Mouse (Mus musculus) forebrain, postnatal 0 days (tissue): ENCODE data around the gene Gipc1. TPM values are rescaled to one million over a fixed set of nuclear protein-coding genes. Genes with fewer than 3 reads are reported as not detected.
A peak's percentile ranks its signal among the peaks of the same experiment; 100 is the strongest.

ENCODE experiments used
- ATAC-seq: fragments of 200-750 bp; cut with Nextera tagmentation; 2 replicates; pipeline ENCODE4 v1.8.0; 2017; ENCODE audit warnings: mild to moderate bottlenecking, moderate library complexity
- DNase-seq: peaks from one replicate; pipeline ENCODE4 v3.0.0-alpha.2; 2015
- H3K27ac ChIP-seq: fragments of 300-500 bp; sonication (generic); 2 replicates; pipeline ENCODE4 v1.5.1; 2014; ENCODE audit warnings: low read depth, mild to moderate bottlenecking, antibody characterized with exemption, low read length, moderate library complexity, mixed read lengths
- H3K27me3 ChIP-seq: fragments of 300-500 bp; sonication (generic); 2 replicates; pipeline ENCODE4 v1.6.1; 2014; ENCODE audit warnings: mild to moderate bottlenecking, low read length, mixed read lengths; ENCODE audit not compliant: insufficient read depth
- H3K36me3 ChIP-seq: fragments of 300-500 bp; sonication (generic); 2 replicates; pipeline ENCODE4 v1.6.1; 2014; ENCODE audit warnings: mild to moderate bottlenecking, moderate library complexity; ENCODE audit not compliant: insufficient read depth
- H3K4me1 ChIP-seq: fragments of 300-500 bp; sonication (generic); 2 replicates; pipeline ENCODE4 v1.6.1; 2014; ENCODE audit warnings: antibody characterized with exemption; ENCODE audit not compliant: insufficient read depth
- H3K4me2 ChIP-seq: fragments of 300-500 bp; sonication (generic); 2 replicates; pipeline ENCODE4 v1.6.1; 2014; ENCODE audit warnings: low read depth, mild to moderate bottlenecking, moderate library complexity
- H3K4me3 ChIP-seq: fragments of 300-500 bp; sonication (generic); 2 replicates; pipeline ENCODE4 v1.5.1; 2014; ENCODE audit warnings: low read depth, low read length, mixed read lengths
- H3K9ac ChIP-seq: fragments of 300-500 bp; sonication (generic); 2 replicates; pipeline ENCODE4 v1.6.1; 2014; ENCODE audit warnings: mild to moderate bottlenecking
- H3K9me3 ChIP-seq: fragments of 300-500 bp; sonication (generic); 2 replicates; pipeline ENCODE4 v1.6.1; 2016; ENCODE audit warnings: low read length
- CTCF ChIP-seq: sonication (generic); IDR thresholded peaks from 2 replicates; pipeline ENCODE4 v1.5.1; 2016; ENCODE audit warnings: antibody characterized with exemption, control low read depth, low read depth
- WGBS: fragments of 180-500 bp; shearing (Covaris S2); extraction: QIAGEN DNeasy Blood & Tissue Kit; methylation state at CpG from one replicate; pipeline ENCODE4 v1.1.7; 2014; 5-methylcytosine and 5-hydroxymethylcytosine counted together
- polyA plus RNA-seq: library from polyadenylated mRNA; unstranded; fragments of >200 nt; fragmentation: Nextera tagmentation; extraction: Ambion mirVana; gene quantifications from 2 replicates; pipeline ENCODE4 v1.2.1, GENCODE M21; 2015
- total RNA-seq: library from RNA; depleted of rRNA; stranded (reverse); fragments of >200 nt; gene quantifications from 2 replicates; pipeline ENCODE4 v1.2.3, GENCODE M21; 2014; rRNA removed

The Gipc1 gene
- total RNA-seq (77.8 and 85.3 TPM in 2 replicates), polyA plus RNA-seq (119 and 135 TPM in 2 replicates)

DNA sequence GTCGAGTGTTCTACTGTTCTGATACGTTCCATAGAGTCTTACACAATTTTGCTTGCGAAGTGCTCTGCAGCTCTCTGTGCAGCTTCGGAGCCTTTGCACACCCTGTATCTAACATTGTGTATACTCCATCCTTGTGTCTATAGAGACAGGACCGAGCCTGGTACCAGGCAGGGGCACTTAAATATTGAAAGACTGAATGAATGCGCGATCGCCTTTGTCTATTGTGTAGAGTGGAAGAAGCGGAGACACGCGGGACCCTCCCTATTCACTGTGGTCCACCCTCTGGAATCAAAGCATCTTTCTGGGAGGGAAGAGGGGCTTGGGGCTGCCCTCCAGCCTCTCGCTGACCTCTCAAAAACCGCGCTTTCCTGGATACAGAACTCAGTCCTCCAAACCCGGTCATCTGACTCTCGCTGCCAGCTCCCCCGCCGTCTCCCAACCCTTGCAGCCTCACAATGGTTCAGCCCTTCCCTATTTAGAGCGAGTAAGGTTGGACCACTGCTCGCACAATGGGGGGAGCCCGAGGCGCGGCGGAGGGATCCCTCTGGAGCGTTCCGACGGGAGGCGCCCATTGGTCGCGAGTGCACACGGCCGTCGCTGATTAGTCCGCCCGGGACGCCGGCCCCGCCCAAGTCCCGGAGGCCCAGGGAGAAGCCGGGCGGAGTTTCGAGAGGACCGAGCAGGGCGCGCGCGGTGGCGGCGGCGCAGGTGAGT is at the start of gene Gipc1:
Gipc1 (plus strand) TSS at position 648 of the 714 bp plus-strand sequence.
- Histone ChIP-seq H3K4me3 (peak within 1 kb of the TSS; percentile 72), H3K4me1 (peaks cover 11% of the 10 kb centered on the region), H3K36me3 (0 out of 2 replicates have a peak, but pooled peaks cover 4% of the 10 kb centered on the region), H3K9me3 (no peaks in the 10 kb centered on the region), H3K27ac (peak within 1 kb of the TSS; percentile 92), H3K27me3 (no peaks in the 10 kb centered on the region), H3K4me2 (peak within 1 kb of the TSS; percentile 93), H3K9ac (peak within 1 kb of the TSS; percentile 71)
- TF ChIP-seq CTCF, result 0 out of 2 replicates have a peak, but pooled peaks have one; percentile 10
- DNase-seq (peak; percentile 99), ATAC-seq (peak; percentile 98)
- 7% methylated on average over 42 of the region's 50 CpGs for WGBS

DNA sequence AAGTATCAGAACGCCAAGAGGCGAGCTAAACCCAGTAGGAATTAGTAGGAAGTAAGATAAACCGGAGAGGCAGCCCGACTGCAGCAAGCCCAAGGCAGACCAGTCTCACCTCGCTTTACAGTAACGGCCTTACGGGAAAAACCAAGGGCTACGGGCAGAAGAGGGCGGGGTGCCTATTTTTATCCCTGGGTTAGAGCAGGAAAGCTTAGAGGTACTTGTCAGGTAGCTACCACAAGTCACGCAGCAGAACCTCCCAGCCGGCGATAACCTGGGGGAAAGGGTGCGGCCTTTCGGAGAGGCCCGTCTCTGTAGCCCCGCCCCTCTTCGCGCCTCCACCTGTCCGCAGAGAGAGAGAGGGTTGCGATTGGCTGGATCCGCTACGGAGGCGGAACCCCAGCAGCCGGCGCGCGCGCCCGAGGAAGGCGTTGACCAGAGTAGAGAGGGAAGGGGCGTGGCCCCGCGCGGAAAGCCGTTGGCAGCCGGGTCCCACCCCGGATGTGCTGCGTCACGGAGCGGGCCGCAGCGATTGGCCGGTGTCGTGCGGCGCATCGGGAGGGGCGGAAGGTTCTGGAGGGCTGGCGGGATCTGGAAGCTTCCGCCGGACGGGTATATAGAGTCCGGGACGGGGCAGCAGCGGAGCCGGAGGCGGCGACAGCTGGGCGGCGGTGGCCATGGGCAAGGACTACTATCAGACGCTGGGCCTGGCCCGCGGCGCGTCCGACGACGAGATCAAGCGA is 44.6 kb upstream of the Gipc1 start, which contains the start of the genes Tecr and Dnajb1:
Tecr (minus strand) TSS at position 311 of the 737 bp plus-strand sequence.
Dnajb1 (plus strand) TSS at position 533 of the 737 bp plus-strand sequence.
- ATAC-seq, result peak; percentile 98
- Histone ChIP-seq H3K9me3 (no peaks in the 10 kb centered on the region), H3K4me3 (peak within 1 kb of the TSS; percentile 83), H3K27ac (peak within 1 kb of the TSS; percentile 97), H3K36me3 (peaks cover 32% of the 10 kb centered on the region), H3K4me1 (peaks cover 7% of the 10 kb centered on the region), H3K27me3 (no peaks in the 10 kb centered on the region), H3K9ac (peak within 1 kb of the TSS; percentile 68), H3K4me2 (peak within 1 kb of the TSS; percentile 63)
- TF ChIP-seq CTCF, result no peak
- 2% methylated on average over 69 of the region's 69 CpGs for WGBS
- peak; percentile 99 for DNase-seq

DNA sequence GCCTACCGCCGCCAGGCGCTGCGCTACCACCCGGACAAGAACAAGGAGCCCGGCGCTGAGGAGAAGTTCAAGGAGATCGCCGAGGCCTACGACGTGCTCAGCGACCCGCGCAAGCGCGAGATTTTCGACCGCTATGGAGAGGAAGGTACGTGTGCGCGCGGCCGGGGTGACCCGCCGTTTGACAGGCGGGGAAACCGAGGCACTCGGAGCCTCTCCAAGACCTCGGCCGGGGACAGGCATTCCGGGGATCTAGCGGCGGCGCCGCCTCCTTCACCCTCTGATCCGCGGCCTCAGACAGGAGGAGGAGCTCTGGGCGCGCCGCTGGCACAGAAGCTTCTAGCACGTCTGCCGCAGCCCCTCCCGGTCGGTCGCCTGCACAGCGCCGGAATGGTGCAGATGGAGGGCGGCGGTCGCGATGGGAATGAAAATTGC is 44.1 kb upstream of the Gipc1 start:
- 3% methylated on average over 51 of the region's 51 CpGs for WGBS
- H3K27ac ChIP-seq, result peak overlapping the region; percentile 97
- peak overlapping the region; percentile 83 for H3K4me3 ChIP-seq
- peak; percentile 24; the same call in 1 of the 2 replicates for TF ChIP-seq CTCF
- H3K4me2 ChIP-seq, result peak overlapping the region; percentile 63
- H3K9ac ChIP-seq, result peak overlapping the region; percentile 68
- peaks cover 7% of the 10 kb centered on the region for H3K4me1 ChIP-seq
- DNase-seq, result no peak
- ATAC-seq, result peak; percentile 80
- H3K9me3 ChIP-seq, result no peaks in the 10 kb centered on the region
- peaks cover 37% of the 10 kb centered on the region for H3K36me3 ChIP-seq
- H3K27me3 ChIP-seq, result no peaks in the 10 kb centered on the region

DNA sequence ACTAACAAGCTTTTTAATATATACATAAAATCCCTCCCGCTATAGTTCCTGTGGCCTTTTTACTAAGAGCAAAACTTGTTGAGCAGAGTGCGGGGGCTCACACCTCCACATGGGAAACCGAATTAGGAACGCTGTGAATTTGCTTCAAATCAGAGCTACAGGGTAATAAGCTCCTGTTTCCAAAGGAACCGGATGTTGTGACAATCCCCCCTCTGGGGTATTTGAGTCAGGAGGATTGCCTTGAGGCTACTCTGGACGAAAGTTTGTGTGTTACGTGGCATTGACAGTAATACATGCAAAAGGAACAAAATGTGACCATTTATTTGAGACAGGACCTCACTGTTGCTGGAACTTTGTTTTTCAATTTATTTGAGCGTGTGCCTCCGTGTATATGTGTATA is 43.4 kb upstream of the Gipc1 start:
- DNase-seq (no peak), ATAC-seq (no peak)
- no peaks in the 10 kb centered on the region for H3K27me3 ChIP-seq
- TF ChIP-seq CTCF, result no peak
- H3K36me3 ChIP-seq, result peaks cover 42% of the 10 kb centered on the region
- H3K9me3 ChIP-seq, result no peaks in the 10 kb centered on the region
- H3K4me2 ChIP-seq, result peak overlapping the region; percentile 63
- H3K27ac ChIP-seq, result no peak overlapping the region
- peaks cover 7% of the 10 kb centered on the region for H3K4me1 ChIP-seq
- 29% methylated on average over 9 of the region's 9 CpGs for WGBS
- H3K9ac ChIP-seq, result peak overlapping the region; percentile 68
- H3K4me3 ChIP-seq, result peak overlapping the region; percentile 83

DNA sequence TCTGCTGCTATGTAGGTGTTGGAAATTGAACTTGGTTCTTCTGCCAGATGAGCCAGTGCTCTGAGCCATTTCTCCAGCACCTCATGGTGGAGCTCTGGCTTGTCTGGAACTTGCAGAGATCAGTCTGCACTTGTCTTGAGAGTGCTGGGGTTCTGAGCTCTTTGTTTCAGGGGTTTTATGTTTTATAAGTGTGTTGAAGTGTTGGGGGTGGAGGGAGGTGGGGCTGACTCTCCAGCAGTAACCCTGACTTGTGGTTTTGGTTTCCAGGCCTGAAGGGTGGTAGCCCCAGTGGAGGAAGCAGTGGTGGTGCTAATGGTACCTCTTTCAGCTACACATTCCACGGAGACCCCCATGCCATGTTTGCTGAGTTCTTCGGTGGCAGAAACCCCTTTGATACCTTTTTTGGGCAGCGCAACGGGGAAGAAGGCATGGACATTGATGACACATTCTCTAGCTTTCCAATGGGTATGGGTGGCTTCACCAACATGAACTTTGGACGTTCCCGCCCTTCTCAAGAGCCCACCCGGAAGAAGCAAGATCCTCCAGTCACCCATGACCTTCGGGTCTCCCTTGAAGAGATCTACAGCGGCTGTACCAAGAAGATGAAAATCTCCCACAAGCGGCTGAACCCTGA is 42.8 kb upstream of the Gipc1 start:
- 94% methylated on average over 10 of the region's 10 CpGs for WGBS
- no peak for ATAC-seq
- Histone ChIP-seq H3K9ac (peak overlapping the region; percentile 68), H3K36me3 (peaks cover 46% of the 10 kb centered on the region), H3K27me3 (no peaks in the 10 kb centered on the region), H3K4me1 (peaks cover 7% of the 10 kb centered on the region), H3K4me3 (peak overlapping the region; percentile 83), H3K27ac (no peak overlapping the region), H3K4me2 (peak overlapping the region; percentile 63), H3K9me3 (no peaks in the 10 kb centered on the region)
- TF ChIP-seq CTCF, result no peak
- no peak for DNase-seq

DNA sequence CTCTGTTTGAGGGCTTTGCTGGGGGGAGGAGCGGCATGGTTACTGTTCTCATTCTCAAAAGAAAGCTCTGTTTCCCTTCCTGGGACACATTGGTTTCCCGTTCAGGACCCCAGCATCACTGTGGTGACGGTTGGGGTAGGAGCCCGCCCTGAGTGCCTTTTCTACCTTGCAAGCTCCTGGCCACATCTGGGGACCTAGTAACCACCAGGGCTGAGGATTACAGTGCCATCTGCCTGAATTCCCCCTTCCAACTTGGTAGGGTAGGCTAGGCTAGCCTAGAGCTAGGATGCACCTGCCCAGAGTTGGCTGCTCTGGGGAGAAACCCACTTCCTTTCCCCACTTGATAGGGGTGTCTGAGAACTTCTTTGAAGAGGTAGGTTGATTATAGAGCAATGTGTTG is 40.6 kb upstream of the Gipc1 start:
- Histone ChIP-seq H3K4me3 (no peak overlapping the region), H3K4me2 (no peak overlapping the region), H3K36me3 (peaks cover 46% of the 10 kb centered on the region), H3K9me3 (no peaks in the 10 kb centered on the region), H3K9ac (no peak overlapping the region), H3K27ac (no peak overlapping the region), H3K27me3 (no peaks in the 10 kb centered on the region), H3K4me1 (peaks cover 7% of the 10 kb centered on the region)
- DNase-seq, result no peak
- 95% methylated on average over 4 of the region's 4 CpGs for WGBS
- TF ChIP-seq CTCF, result no peak
- no peak for ATAC-seq
